Mouse (Mus musculus): ENCODE data around the gene Nkpd1.
A peak's percentile ranks its signal among the peaks of the same experiment; 100 is the strongest.

Gene Nkpd1

GRCm38 (mm10) chr7:19546007-19546406, 28.4 kb downstream of the Nkpd1 start:
- DNase-seq (ENCODE audit: low read depth, low spot score): no peak

- DNase-seq (ENCODE audit: low read depth, low spot score): no peak
Observed at GRCm38 (mm10) chr7:19547344-19547969, 29.8 kb downstream of the Nkpd1 start.

DNA sequence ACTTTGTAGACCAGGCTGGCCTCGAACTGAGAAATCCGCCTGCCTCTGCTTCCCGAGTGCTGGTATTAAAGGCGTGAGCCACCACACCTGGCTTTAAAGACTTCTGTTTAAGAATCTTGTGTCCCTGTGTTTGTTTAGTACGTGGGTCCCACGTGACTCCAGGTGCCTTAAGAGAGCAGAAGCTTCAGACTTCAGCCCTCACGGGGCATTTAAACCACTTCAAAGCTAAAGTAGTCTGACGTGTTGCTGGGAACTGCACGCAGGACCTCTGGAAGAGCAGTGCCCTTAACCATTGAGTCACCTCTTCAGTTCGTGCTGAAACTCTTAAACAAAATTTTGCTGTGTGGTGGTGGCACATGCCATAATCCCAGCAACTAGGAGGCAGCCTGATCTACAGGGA, 31.8 kb downstream of the Nkpd1 start:
- DNase-seq (ENCODE audit: low read depth, low spot score): no peak

DNA sequence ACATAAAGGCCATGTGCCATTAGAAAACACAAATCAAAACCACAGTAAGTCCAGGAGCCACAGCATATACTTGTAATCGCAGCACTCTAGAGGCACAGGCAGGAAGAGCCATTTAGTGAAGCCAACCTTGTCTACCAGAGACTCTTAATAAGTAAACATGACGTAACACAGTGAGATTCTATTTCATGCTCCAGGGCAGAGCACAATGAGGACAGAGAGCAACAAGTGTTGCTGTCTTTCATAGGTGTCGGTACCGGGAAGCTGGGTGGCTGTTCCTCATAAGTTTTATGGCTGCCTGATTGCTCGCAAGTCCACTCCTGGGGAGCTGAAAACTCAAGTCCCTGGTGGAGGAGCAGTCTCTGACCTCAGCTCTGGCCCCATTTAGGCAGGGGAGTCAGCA, 34.0 kb downstream of the Nkpd1 start:
- DNase-seq (ENCODE audit: low read depth, low spot score): no peak

- no peak for DNase-seq (ENCODE audit: low read depth, low spot score)
Observed at GRCm38 (mm10) chr7:19552443-19552842, 34.8 kb downstream of the Nkpd1 start.

DNA sequence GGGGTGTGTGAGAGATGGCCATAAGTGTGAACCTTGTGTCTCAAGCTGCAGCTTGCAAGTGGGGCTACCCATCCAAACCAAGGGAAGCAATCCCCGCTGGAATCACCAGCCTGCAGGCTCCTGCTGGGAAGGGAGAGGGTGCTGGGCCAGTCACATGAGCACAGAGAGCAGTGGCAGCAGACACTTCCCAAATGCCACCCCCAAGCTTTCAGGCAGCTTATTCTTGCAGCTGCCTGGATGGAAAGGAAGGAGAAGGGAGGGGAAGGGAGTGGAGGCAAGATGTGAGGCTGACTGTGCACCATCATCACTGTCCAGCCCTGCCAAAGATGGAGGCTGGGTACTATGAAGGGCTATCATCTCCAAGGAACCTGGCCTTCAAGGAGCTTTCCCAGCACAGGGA, 36.5 kb downstream of the Nkpd1 start:
- no peak for DNase-seq (ENCODE audit: low read depth, low spot score)

DNA sequence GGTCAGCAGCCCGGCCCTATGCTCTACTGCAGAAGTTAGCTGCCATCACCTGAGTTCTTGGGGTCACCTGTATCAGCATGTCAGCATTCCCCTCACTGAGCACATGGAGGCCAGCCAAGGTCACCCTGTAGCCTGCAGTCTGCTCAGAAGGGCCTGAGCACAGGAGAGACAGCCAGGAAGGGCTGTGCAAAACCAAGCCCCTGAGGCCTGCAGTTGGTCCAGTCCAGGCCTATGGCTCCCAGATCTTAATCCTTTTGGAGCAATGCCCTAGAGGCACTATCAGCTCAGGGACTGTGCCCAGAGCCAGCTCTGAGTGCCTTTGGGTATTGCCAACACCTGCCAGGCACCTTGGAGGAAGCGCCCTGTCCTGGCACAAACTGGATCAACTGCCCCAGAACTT, 39.4 kb downstream of the Nkpd1 start:
- DNase-seq (ENCODE audit: low read depth, low spot score): no peak

GRCm38 (mm10) chr7:19557982-19558900, 40.6 kb downstream of the Nkpd1 start:
- DNase-seq (ENCODE audit: low read depth, low spot score): no peak

GRCm38 (mm10) chr7:19558965-19559364, 41.3 kb downstream of the Nkpd1 start:
- no peak for DNase-seq (ENCODE audit: low read depth, low spot score)

DNA sequence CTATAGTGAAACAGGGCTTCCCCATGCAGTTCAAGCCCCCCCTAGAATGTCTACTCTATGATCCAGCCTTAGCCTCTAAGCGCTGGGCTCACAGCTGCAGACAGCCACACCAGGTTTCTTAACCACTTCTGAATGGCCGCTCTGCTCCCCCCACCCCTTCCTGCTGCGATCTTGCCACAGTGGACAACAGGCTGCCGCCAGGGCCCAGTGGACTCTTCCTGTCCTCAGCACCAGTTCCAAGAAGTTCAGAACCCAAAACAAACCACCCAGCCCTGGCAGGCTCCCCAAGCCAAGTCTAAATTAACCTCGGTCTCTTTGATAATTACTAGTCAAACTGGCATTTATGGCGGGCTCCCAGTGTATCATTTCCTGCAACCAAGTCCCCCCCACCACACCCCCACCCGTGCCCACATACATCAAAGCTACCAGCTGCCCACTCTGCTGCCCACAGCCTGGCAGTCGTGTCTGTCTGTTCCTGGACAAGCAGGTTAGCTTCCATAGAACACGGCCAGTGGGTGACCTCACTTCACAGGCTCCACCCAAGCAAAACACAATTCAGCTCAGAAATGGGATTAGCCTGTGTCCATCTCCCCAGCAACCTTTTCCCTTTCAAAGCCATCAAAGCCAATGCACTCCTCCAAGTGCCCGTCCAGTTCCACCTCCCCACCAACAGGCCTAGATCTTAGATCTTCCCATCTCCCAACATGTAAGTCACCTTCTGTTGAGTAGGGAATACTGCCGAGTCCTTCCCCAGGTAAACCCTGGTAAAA, 43.0 kb downstream of the Nkpd1 start:
- DNase-seq (ENCODE audit: low read depth, low spot score): no peak

DNA sequence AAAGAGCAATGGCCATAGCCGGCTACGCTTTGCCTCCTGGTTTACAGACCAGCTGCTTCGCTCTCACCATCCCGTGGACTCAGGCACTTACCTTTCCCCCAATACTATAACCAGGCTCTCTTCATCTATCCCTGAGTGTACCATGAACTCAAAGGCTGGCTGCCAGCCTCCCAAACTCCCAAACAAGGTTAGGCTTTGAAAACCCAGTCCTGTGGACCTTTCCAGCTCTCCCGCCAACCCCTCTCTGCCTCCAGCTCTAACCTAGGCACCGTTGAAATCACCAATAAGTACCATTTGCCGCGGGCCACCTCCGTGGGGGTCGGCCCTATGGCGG, 43.8 kb downstream of the Nkpd1 start:
- no peak for DNase-seq (ENCODE audit: low read depth, low spot score)

- peak; percentile 89 for DNase-seq (ENCODE audit: low read depth, low spot score)
Observed at GRCm38 (mm10) chr7:19561765-19562642, 44.4 kb downstream of the Nkpd1 start.

DNA sequence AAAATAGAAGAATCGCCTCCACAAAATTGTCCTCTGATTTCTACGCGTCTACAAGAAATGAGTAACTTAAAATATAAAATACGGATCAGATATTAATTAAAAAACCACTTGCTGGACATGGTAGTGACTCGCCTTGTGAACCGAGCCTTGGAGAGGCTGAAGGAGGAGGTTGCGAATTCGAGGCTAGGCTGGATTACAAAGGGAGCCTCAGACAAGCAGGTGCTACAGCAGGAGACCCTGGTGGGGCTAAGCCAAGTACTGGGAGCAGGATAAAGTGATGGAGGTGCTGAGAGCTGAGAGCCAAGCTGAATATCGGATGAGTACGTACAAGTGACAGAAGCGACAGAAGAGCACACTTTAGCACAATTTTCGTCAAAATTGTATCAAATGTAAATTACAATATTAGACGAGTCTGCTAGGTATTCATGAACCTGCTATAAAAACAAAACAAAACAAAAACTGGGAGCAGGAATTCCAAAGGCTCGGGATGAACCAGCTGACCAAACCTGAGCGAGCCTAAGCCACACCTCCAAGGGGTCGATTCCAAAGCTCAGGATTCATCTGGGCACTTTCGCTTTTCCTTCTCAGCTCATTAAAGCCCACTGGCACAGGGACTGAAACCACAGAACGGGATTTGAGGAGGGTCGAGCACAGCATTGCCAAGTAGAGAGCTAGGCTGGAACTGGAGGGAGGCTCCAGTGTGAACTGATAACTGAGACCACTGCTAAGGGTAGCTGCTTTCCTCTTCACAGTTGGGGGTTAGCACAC, 45.2 kb downstream of the Nkpd1 start, which contains the start of gene Ppp1r37:
Gene Ppp1r37 (minus strand): TSS at position 434 of the 768 bp plus-strand sequence.
- no peak for DNase-seq (ENCODE audit: low read depth, low spot score)

GRCm38 (mm10) chr7:19563884-19564283, 46.2 kb downstream of the Nkpd1 start:
- DNase-seq (ENCODE audit: low read depth, low spot score): peak; percentile 65

DNA sequence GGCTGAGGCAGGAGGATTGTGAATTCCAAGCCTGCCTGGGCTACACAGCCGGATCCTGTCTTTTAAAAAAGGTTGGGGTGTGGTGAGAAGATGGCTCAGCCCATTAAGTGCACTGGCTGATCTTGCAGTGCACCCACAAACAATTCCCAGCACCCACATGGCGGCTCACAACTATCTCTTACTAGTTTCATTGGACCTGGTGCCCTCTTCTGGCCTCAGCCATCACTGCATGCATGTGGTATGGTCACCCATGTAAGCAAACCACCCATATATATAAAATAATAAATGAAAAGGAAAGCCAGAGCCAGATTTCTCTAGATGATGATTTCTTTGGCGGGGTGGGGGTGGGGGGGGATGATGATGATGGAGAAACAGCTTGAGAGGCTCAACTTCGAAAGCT, 46.8 kb downstream of the Nkpd1 start:
- no peak for DNase-seq (ENCODE audit: low read depth, low spot score)

DNA sequence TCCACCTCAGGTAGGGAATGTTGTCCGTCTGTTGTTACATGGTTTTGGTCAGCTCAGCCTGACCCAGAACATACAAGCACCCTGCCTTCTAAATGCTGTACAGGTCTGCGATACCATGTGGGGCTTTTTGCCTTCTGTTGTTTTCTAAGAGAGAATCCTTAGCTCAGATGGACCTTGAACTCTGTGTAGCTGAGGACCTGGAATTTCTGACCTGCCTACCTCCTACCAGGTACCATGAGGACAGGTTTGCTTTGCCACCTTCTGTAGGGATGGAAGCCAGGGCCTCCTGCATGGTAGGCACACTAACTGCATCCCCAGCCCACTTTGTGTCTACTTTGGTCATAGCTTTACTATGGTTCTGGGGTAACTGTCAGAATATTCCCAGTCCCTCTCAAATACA, 48.2 kb downstream of the Nkpd1 start:
- no peak for DNase-seq (ENCODE audit: low read depth, low spot score)

- DNase-seq (ENCODE audit: low read depth, low spot score): no peak
Observed at GRCm38 (mm10) chr7:19567426-19567825, 49.8 kb downstream of the Nkpd1 start.

- DNase-seq (ENCODE audit: low read depth, low spot score): no peak
Observed at GRCm38 (mm10) chr7:19569647-19570046, 52.0 kb downstream of the Nkpd1 start.

- peak; percentile 74 for DNase-seq (ENCODE audit: low read depth, low spot score)
Observed at GRCm38 (mm10) chr7:19572926-19573775, 55.5 kb downstream of the Nkpd1 start.

GRCm38 (mm10) chr7:19573776-19574140, 56.1 kb downstream of the Nkpd1 start:
- DNase-seq (ENCODE audit: low read depth, low spot score): no peak
